Mouse (Mus musculus) stomach, adult 2 months (tissue): ENCODE results near the gene Gna11. TPM values are rescaled to one million over a fixed set of nuclear protein-coding genes. Genes with fewer than 3 reads are reported as not detected.

Source experiments
- polyA plus RNA-seq: library from polyadenylated mRNA; depleted of rRNA; stranded (reverse); fragments of >200 nt; gene quantifications from 2 replicates; pipeline ENCODE4 v1.2.3, GENCODE M21; 2012; rRNA removed

The Gna11 gene
- polyA plus RNA-seq: 64.5 and 66.0 TPM in 2 replicates

GRCm38 (mm10) chr10:81545161-81545747 is at the start of gene Gna11:
Gene Gna11 (minus strand): TSS chr10:81545190.

GRCm38 (mm10) chr10:81574081-81575056 is 29.4 kb upstream of the Gna11 start, which contains the start of gene Tle2:
Gene Tle2 (plus strand): TSS chr10:81574561.

GRCm38 (mm10) chr10:81559163-81559626 is 14.2 kb upstream of the Gna11 start, which contains the start of gene Aes:
Gene Aes (plus strand): TSS chr10:81559488.

GRCm38 (mm10) chr10:81524051-81524605 is 20.9 kb downstream of the Gna11 start, which contains the start of gene Gna15:
Gene Gna15 (minus strand): TSS chr10:81524225.

GRCm38 (mm10) chr10:81500032-81500431 is 45.0 kb downstream of the Gna11 start, which contains the start of gene S1pr4:
Gene S1pr4 (minus strand): TSS chr10:81500132.

GRCm38 (mm10) chr10:81496264-81496901 is 48.6 kb downstream of the Gna11 start, which contains the start of gene Ncln:
Gene Ncln (minus strand): TSS chr10:81496392.

GRCm38 (mm10) chr10:81482533-81482889 is 62.5 kb downstream of the Gna11 start, which contains the start of gene Celf5:
Gene Celf5 (minus strand): TSS chr10:81482709.

Other genes with a start within 250 kb of the Gna11 start
- 11.9 and 14.7 TPM in 2 replicates for gene Cactin, start 224.1 kb downstream of the Gna11 start, polyA plus RNA-seq
- 17.8 and 29.6 TPM in 2 replicates for gene Tbxa2r, start 216.5 kb downstream of the Gna11 start, polyA plus RNA-seq
- 2.3 TPM in 2 replicates for gene Gipc3, start 201.9 kb downstream of the Gna11 start, polyA plus RNA-seq
- gene Hmg20b, start 194.7 kb downstream of the Gna11 start, polyA plus RNA-seq: 95.3 and 125 TPM in 2 replicates
- gene Mfsd12, start 187.7 kb downstream of the Gna11 start, polyA plus RNA-seq: 11.1 and 23.8 TPM in 2 replicates
- 229 and 346 TPM in 2 replicates for gene 4930404N11Rik, start 179.4 kb downstream of the Gna11 start, polyA plus RNA-seq
- 64.1 and 71.5 TPM in 2 replicates for gene Fzr1, start 166.7 kb downstream of the Gna11 start, polyA plus RNA-seq
- gene Dohh, start 160.8 kb downstream of the Gna11 start, polyA plus RNA-seq: 57.2 and 82.1 TPM in 2 replicates
- 0.54 and 0.88 TPM in 2 replicates for gene Gm48551, start 160.7 kb downstream of the Gna11 start, polyA plus RNA-seq
- 1.4 and 1.7 TPM in 2 replicates for gene Gm48552, start 156.2 kb downstream of the Gna11 start, polyA plus RNA-seq
- gene Smim24, start 152.1 kb downstream of the Gna11 start, polyA plus RNA-seq: 455 and 473 TPM in 2 replicates
- gene Nfic, start 89.6 kb downstream of the Gna11 start, polyA plus RNA-seq: 27.0 and 33.0 TPM in 2 replicates
- gene Celf5, start 62.5 kb downstream of the Gna11 start, polyA plus RNA-seq: 1.3 and 2.8 TPM in 2 replicates
- gene Ncln, start 48.8 kb downstream of the Gna11 start, polyA plus RNA-seq: 147 and 177 TPM in 2 replicates
- gene S1pr4, start 45.1 kb downstream of the Gna11 start, polyA plus RNA-seq: 1.6 and 3.7 TPM in 2 replicates
- 5.4 and 9.1 TPM in 2 replicates for gene Gna15, start 21.0 kb downstream of the Gna11 start, polyA plus RNA-seq
- gene Aes, start 14.3 kb upstream of the Gna11 start, polyA plus RNA-seq: 1,576 and 2,275 TPM in 2 replicates
- gene Tle2, start 29.4 kb upstream of the Gna11 start, polyA plus RNA-seq: 56.0 and 71.7 TPM in 2 replicates
- 10.5 and 11.4 TPM in 2 replicates for gene Tle6, start 55.9 kb upstream of the Gna11 start, polyA plus RNA-seq
- 0.14 and 0.39 TPM in 2 replicates for gene BC025920, start 61.1 kb upstream of the Gna11 start, polyA plus RNA-seq
- gene Sirt6, start 82.6 kb upstream of the Gna11 start, polyA plus RNA-seq: 18.8 and 22.3 TPM in 2 replicates
- gene Ankrd24, start 83.3 kb upstream of the Gna11 start, polyA plus RNA-seq: 17.2 and 28.0 TPM in 2 replicates
- gene Gm10778, start 103.9 kb upstream of the Gna11 start, polyA plus RNA-seq: 0.09 TPM in 1 of 2 replicates, not detected in the other
- not detected in 2 replicates for gene Zfp433, start 159.6 kb upstream of the Gna11 start, polyA plus RNA-seq
- gene Gm3055, start 226.0 kb upstream of the Gna11 start, polyA plus RNA-seq: not detected in 2 replicates